Mouse (Mus musculus) thymus, postnatal 25 days (tissue): Measurements from ENCODE around the gene Lyg2.

Experiments
- DNase-seq: peaks from one replicate; pipeline ENCODE4 v3.0.0; 2022

Lyg2 gene

DNA sequence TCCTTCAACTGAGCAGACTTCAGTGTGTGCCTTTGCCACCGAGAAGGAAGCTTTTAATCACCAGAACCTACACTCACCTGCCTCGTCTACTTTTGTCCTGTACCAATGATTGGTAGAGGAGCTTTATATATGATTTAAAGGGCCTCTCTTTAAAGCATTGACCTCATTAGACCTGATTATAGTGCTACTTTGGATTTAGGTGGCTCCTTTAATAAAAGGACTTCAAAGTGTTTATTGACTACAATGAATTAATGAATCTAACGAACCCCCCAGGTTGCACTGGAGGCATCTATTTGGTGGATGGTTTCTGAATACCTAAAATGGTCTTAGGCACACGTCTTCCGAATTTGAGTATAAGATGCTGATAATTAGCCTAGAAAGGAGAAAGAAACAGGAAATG lies at the start of gene Lyg2:
Lyg2 (minus strand) TSS at position 101 of the 400 bp plus-strand sequence.
- DNase-seq: no peak

GRCm38 (mm10) chr1:37965571-37965970 lies 49.3 kb upstream of the Lyg2 start:
- no peak for DNase-seq

- DNase-seq: no peak
Observed at GRCm38 (mm10) chr1:37959486-37959885, 43.2 kb upstream of the Lyg2 start.

- DNase-seq: no peak
Observed at GRCm38 (mm10) chr1:37958516-37958915, 42.2 kb upstream of the Lyg2 start.

GRCm38 (mm10) chr1:37957659-37958058 lies 41.4 kb upstream of the Lyg2 start, which contains the start of gene Lyg1:
Gene Lyg1 (minus strand): TSS chr1:37957759.
- no peak for DNase-seq

DNA sequence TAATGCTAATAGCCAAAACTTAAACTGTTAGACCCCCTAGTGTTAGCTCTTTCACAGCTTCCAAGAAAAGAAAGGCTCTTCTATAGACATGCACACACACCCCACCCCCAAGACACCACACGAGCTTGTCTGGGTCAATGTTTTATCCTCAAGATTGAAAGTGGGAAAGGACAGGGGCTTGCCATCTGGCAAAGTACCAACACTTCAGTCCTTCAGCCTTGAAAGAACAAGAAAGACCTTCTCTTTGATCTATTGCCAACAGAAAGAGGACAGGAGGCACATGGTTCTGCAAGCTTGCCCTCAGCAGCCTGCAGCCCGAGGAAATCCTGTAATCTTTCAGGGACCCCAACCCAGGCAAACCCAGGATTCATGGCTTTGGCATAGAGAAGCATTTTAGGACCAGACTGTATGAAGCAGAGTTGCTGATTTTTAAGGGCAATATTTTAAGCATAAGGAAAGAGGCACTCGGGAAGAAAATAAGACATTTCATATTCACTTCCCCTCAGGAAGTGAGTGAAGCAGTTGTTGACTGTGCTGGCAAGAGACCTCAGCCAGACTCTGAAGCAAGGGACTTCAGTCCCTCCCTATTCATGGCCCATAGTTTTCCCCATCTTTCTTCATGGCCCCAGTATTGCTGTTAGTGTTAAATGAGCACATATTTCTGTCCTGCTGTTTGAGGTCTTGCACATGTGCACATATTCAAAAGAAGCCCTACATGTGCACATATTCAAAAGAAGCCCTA lies 40.6 kb upstream of the Lyg2 start:
- DNase-seq: no peak

DNA sequence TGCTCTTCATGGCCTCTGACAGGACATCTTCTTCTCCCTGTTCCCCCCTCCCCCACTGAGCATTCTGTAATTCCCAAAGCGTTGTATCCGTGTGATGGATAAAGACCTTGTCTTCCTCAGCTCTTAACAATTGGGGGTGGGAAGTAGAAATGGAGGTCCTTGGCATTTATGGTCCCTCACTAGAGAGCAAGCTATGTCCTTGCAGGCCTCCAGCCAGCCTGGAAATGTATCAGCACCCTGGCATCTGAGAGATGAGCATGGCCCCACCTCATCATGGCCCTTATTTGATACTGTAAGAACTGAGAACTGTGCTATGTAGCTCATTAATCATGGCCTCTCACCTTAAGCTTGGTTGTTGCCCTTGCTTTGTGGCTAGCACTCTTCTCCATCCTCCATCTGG lies 39.0 kb upstream of the Lyg2 start:
- no peak for DNase-seq

DNA sequence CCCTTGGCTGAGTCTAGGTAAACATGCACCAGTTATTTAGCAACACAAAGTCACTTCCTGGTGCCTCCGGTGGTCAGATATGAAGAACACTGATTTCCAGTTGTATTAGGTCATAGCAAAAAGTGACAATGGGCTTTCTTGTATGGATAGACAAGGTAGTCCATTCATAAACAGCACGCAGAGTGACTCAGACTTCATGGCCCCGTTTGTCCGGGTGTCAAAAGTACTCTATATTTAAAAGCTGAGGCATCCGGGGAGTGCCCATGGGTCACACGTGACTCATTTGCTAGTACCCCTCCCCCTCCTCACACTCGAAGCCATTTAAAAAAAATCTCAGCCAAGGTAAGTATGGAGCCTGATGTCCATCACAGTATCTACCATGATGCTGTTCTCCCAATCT lies 38.5 kb upstream of the Lyg2 start:
- DNase-seq: no peak

GRCm38 (mm10) chr1:37948906-37949305 lies 32.6 kb upstream of the Lyg2 start:
- no peak for DNase-seq

DNA sequence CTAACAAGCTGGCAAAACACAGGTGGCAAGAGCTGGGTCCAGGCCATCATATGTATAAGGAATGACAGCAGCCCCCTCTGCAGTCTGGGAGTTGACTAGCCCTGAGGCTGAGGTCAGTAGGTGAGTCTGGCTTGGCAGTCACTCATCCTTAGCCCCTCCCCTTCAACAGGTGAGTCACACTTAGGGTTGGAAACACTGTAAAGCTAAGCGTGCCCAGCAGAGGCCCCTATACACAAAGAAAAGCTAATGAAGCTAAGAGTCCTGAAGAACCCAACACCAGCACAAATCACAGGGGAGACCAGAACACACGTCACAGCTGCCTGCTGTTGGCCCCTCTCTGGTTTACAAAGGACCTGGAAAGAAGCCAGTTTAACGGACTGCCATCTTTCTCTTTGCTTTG lies 15.5 kb upstream of the Lyg2 start:
- DNase-seq: no peak

DNA sequence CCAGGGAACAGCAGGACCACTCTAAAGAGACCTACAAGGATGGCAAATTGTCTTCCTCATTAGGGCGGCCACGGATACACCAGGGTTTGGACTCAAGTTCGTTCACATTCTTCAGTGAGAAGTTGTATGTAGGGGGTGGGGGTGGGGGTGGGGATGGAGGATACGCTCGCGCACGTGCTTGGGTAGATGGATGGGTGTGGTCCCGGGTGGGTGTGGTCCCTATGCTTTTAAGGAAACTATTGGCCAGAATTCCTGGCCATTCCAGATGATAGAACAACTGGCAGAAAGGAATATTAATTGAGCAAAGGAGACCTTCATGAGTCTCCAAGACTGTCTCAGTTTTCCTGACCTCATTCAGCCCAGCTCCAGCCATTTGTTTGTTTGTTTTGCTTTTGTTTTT lies 9.7 kb upstream of the Lyg2 start:
- DNase-seq: no peak

- DNase-seq: no peak
Observed at GRCm38 (mm10) chr1:37922536-37922935, 6.2 kb upstream of the Lyg2 start.

DNA sequence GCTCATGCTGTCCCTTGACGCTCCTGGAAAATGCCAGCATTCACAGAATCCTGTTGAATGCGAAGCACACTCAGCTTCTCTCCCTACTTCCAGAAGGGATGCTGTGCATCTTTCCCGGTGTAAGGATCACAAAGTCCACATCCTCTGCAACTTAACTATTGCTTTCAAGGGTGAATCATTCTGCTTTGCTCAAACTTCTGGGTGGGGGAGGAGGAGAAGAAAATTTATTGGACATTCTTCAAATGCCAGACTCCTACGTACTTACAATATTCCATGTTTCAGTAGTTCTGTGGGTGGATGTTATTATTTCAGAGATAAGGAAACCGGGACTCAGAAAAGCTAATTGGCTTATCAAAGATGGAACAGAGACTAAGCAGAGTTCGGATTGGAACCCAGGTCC lies 1.8 kb upstream of the Lyg2 start:
- DNase-seq: no peak

GRCm38 (mm10) chr1:37917666-37918065 lies 1.4 kb upstream of the Lyg2 start:
- no peak for DNase-seq

- no peak for DNase-seq
Observed at GRCm38 (mm10) chr1:37912751-37913150, 3.5 kb downstream of the Lyg2 start.

GRCm38 (mm10) chr1:37903178-37903577 lies 13.1 kb downstream of the Lyg2 start:
- DNase-seq: no peak

DNA sequence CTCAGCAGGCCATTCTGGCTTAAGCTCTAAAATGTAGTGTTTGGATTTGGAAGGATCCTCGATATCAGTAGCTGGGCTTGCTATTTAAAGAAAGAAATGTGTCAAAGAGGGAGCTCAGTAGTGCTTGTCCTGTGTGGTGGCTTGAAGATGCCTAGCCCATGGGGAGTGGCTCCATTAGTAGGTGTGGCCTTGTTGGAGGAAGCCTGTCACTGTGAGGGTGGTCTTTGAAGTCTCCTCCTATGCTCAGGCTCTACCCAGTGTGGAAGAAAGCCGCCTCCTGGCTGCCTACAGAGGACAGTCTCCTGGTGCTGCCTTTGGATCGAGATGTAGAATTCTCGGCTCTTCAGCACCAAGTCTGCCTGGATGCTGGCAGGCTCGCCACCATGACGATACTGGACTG lies 16.0 kb downstream of the Lyg2 start:
- DNase-seq: no peak

GRCm38 (mm10) chr1:37899816-37900215 lies 16.5 kb downstream of the Lyg2 start:
- DNase-seq: no peak

DNA sequence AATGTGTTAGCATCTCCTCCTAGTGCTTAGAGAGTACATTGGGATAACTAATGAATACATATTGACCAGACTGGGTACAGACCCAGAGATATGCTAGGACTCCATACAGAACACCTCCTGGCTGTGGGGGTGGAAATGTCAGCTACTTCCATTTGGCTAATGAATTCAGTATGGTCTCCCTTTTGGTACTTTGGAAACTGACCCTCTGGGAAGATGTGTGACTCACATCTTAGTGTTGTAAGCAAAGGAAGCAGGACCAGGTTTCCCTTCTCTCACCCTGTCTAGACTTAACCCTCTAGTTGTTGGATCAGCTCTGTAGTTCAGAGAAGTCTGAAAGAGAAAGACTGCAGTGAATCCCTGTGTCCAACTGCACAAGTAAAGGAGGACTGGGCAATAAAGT lies 21.7 kb downstream of the Lyg2 start:
- DNase-seq: no peak

DNA sequence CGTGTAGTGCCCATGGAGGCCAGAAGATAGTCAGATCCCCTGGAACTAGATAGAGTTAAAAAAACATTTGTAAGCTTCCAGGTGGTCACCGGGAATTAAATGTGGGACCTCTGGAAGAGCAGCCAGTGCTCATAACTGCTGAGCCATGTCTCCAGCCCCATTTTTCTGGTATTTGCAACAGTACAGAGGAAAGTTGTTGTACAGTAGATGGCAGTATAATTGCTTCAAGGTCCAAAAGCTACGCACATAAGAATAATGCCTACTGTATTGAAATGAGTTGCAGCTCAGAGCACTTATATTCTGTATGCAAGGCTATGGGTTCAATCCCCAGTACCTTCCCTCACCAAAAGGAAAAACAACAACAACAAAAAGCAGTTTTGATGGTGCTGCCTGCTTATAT lies 24.9 kb downstream of the Lyg2 start:
- no peak for DNase-seq

- DNase-seq: peak; percentile 90
Observed at GRCm38 (mm10) chr1:37890025-37890652, 26.2 kb downstream of the Lyg2 start, which contains the start of the genes Mitd1 and Mrpl30. Gene Mitd1 (minus strand): TSS chr1:37890411. Gene Mrpl30 (plus strand): TSS chr1:37890477.

GRCm38 (mm10) chr1:37889206-37889605 lies 27.1 kb downstream of the Lyg2 start:
- DNase-seq: no peak

DNA sequence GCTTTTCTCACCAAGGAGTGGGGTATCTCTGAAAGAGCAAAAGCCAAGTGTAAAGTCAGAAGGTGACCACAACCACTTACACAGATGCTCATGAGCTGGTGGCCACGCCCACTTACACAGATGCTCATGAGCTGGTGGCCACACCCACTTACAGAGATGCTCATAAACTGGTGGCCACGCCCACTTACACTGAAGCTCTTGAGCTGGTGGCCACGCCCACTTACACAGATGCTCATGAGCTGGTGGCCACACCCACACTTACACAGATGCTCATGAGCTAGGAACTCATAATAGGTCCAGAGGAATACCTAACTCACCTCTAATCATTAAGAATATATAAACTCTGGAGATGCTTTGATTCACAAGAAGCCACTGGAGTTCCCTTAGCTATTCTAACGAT lies 31.8 kb downstream of the Lyg2 start:
- no peak for DNase-seq

- no peak for DNase-seq
Observed at GRCm38 (mm10) chr1:37883411-37883810, 32.9 kb downstream of the Lyg2 start.
